In the genomic region with DNA sequence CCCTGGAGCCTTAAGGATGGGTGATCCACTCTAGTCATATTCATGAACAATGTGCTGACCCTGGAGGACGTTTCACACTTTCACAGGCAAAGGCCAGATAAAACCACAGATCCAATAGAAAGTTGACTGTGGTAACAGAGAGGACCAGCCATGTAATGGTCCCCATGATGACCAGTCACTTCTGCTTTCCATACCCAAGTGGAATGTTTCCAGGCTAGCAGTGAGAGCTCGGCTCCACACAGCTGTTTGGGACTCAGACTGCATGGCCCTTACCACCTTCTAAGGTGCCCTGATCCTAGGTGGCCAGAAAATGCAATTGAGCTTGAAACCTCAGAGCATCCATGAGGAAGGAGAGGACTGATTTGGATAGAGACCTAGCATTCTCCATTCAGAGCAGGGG, we compare ENCODE assay signal across 26 mouse cellular contexts. TPM values are rescaled to one million over a fixed set of nuclear protein-coding genes. Genes with fewer than 3 reads are reported as not detected.
DNase-seq lines count a peak whose midpoint lies in the region; ATAC-seq and TF ChIP-seq lines count a peak whose summit lies in the region.
"Had no signal": no experiment of that assay in that cellular context is flagged by ENCODE, and none has a peak within 500 bp of the region (broad histone marks: within the 10 kb centered on the region; RNA-seq: fewer than 3 reads in every experiment).

No protein-coding gene starts in this region.

- no peak; the same call in 1 of the 2 replicates for ATAC-seq in heart, embryonic 14.5 days (ENCODE audit: insufficient number of reproducible peaks, insufficient read depth, low FRiP score, low read depth)
- ATAC-seq: activated CD4-positive, CD25-positive, alpha-beta regulatory T cell, adult 4 months; forebrain, embryonic 15.5 days; intestine, postnatal 0 days had no signal

- H3K27me3 ChIP-seq in heart, embryonic 14.5 days (ENCODE audit: control insufficient read depth, insufficient read depth, low read length) = 0 out of 2 replicates have a peak, but pooled peaks cover 5% of the 10 kb centered on the region

- WGBS in heart, embryonic 14.5 days = 69% methylated on average over 2 of the region's 2 CpGs
- 5% methylated on average over 2 of the region's 2 CpGs for WGBS in macrophage (ENCODE audit: missing documents)

- TF ChIP-seq CTCF in bone marrow macrophage, adult 2 months (IDR thresholded peaks at IDR 0.05; ENCODE audit: low read depth, low read length) = no peak

- H3K4me3 ChIP-seq in heart, embryonic 14.5 days (ENCODE audit: control insufficient read depth in 1 of 2, insufficient read depth in 1 of 2, low read depth in 1 of 2, low read length in 2 of 2) = no peak overlapping the region
- no peak overlapping the region for H3K4me3 ChIP-seq in bone marrow macrophage, adult 2 months (ENCODE audit: insufficient read depth, low read length)
- no peak overlapping the region for H3K4me3 ChIP-seq in macrophage (ENCODE audit: inconsistent target)
- H3K4me3 ChIP-seq: embryonic facial prominence, embryonic 13.5 days; forebrain, embryonic 10.5 days; forebrain, embryonic 15.5 days; lung, embryonic 15.5 days; midbrain, embryonic 12.5 days; neural tube, embryonic 13.5 days had no signal

- no peak overlapping the region for H3K4me2 ChIP-seq in heart, embryonic 14.5 days (ENCODE audit: low read length)
- H3K4me2 ChIP-seq: embryonic facial prominence, embryonic 13.5 days; forebrain, embryonic 15.5 days; hindbrain, embryonic 14.5 days; lung, embryonic 15.5 days; midbrain, embryonic 12.5 days; neural tube, embryonic 13.5 days had no signal

- TF ChIP-seq POLR2A in bone marrow macrophage, adult 2 months (IDR thresholded peaks at IDR 0.05; ENCODE audit: borderline replicate concordance, low read depth, low read length) = no peak

- H3K36me3 ChIP-seq in heart, embryonic 14.5 days (ENCODE audit: control insufficient read depth, insufficient read depth, low read length) = no peaks in the 10 kb centered on the region
- H3K36me3 ChIP-seq in macrophage (ENCODE audit: inconsistent target) = no peaks in the 10 kb centered on the region
- H3K36me3 ChIP-seq: embryonic facial prominence, embryonic 13.5 days; forebrain, embryonic 10.5 days; forebrain, embryonic 15.5 days; lung, embryonic 15.5 days; midbrain, embryonic 12.5 days; neural tube, embryonic 13.5 days had no signal

- intact Hi-C loops in heart, postnatal 36 days (cut with DNase I) = no loop called here

- H3K27ac ChIP-seq in heart, embryonic 14.5 days (replicated peaks in 1 of 2; ENCODE audit: control insufficient read depth in 1 of 2, insufficient read depth in 1 of 2, low read depth in 2 of 2, low read length in 2 of 2) = peak overlapping the region; percentile 50 to 56; a peak in 3 of 4 replicates
- H3K27ac ChIP-seq in bone marrow macrophage, adult 2 months (ENCODE audit: insufficient read depth, low read depth, low read length) = peak overlapping the region; percentile 97
- peak overlapping the region; percentile 100 for H3K27ac ChIP-seq in macrophage
- H3K27ac ChIP-seq: embryonic facial prominence, embryonic 13.5 days; forebrain, embryonic 10.5 days; forebrain, embryonic 15.5 days; hindbrain, embryonic 14.5 days; liver, embryonic 14.5 days; lung, embryonic 15.5 days; midbrain, embryonic 12.5 days; neural tube, embryonic 13.5 days had no signal

- H3K79me2 ChIP-seq in macrophage (ENCODE audit: inconsistent target) = peaks cover 67% of the 10 kb centered on the region

- DNase-seq in heart, postnatal 36 days = no peak
- peak; percentile 71 for DNase-seq in 416B (ENCODE audit: low read depth)
- no peak for DNase-seq in urinary bladder, postnatal 10 days (ENCODE audit: low spot score)
- no peak for DNase-seq in adrenal gland, adult 2 months
- no peak for DNase-seq in ovary, postnatal 10 days (ENCODE audit: low spot score)
- DNase-seq: adrenal gland, adult 8-10 months; cerebellum, adult 11-12 months; cerebellum, adult 9-11 months; gastrocnemius, postnatal 36 days; kidney, adult 9 months; kidney, postnatal 10 days; liver had no signal

- no peaks in the 10 kb centered on the region for H3K9me3 ChIP-seq in heart, embryonic 14.5 days (ENCODE audit: control insufficient read depth, low read length)
- H3K9me3 ChIP-seq: embryonic facial prominence, embryonic 13.5 days; forebrain, embryonic 10.5 days; forebrain, embryonic 15.5 days; lung, embryonic 15.5 days; midbrain, embryonic 12.5 days; neural tube, embryonic 13.5 days had no signal

- no peak overlapping the region for H3K9ac ChIP-seq in heart, embryonic 14.5 days (ENCODE audit: low read length)
- H3K9ac ChIP-seq: embryonic facial prominence, embryonic 13.5 days; forebrain, embryonic 15.5 days; hindbrain, embryonic 14.5 days; liver, embryonic 14.5 days; lung, embryonic 15.5 days; midbrain, embryonic 12.5 days; neural tube, embryonic 13.5 days had no signal

- H3K4me1 ChIP-seq in heart, embryonic 14.5 days (ENCODE audit: control insufficient read depth in 2 of 2, insufficient read depth in 2 of 2, low read length in 2 of 2) = peaks cover 8 to 14% of the 10 kb centered on the region in 2 experiments
- H3K4me1 ChIP-seq in bone marrow macrophage, adult 2 months (ENCODE audit: control insufficient read depth, insufficient read depth, low read length) = peaks cover 82% of the 10 kb centered on the region

RNA-seq across cellular contexts. Expression of gene Arhgap22, which starts 31.1 kb away (rescaled TPM):
- 2.2 and 2.6 TPM in 2 replicates for polyA plus RNA-seq in heart, embryonic 14.5 days (2014; fragmentation: Nextera tagmentation; extraction: Ambion mirVana)
- total RNA-seq in heart, postnatal 36 days (2021) = 1 to 10 TPM; 1.6 to 2.6 TPM
- polyA plus RNA-seq in bone marrow macrophage, adult 2 months (2012; ENCODE audit: insufficient read depth, insufficient read length, missing spikeins) = 39.5 and 39.6 TPM in 2 replicates
- total RNA-seq in macrophage (2018; cell fraction: chromatin; rRNA removed) = 100 to 1,000 TPM in 21 of 26 experiments, 10 to 100 TPM in 5; 39.9 to 474 (median 134) TPM
- 10 to 100 TPM; 12.0 to 97.5 (median 24.2) TPM for total RNA-seq in macrophage (2018; cell fraction: cytosol; rRNA removed)
- total RNA-seq in macrophage (2018; cell fraction: nucleus; rRNA removed) = 100 to 1,000 TPM in 13 of 26 experiments, 10 to 100 TPM in 13; 40.8 to 312 (median 99.3) TPM
- 16.5 to 44.1 TPM (median 21.1 TPM) in 3 replicates for polyA plus RNA-seq in macrophage (2018)
- total RNA-seq in adrenal gland, adult 2 months (2021) = 1 to 10 TPM; 5.5 to 8.9 TPM
- polyA plus RNA-seq in adrenal gland, adult 2 months (2012; rRNA removed) = 7.2 and 9.5 TPM in 2 replicates
- total RNA-seq: hematopoietic stem cell, adult 5-6 weeks had no signal

RNA-seq across cellular contexts. Expression of gene Wdfy4, which starts 59.6 kb away (rescaled TPM):
- polyA plus RNA-seq in heart, embryonic 14.5 days (2014; fragmentation: Nextera tagmentation; extraction: Ambion mirVana) = 0.31 and 0.38 TPM in 2 replicates
- 1 to 10 TPM; 2.1 to 3.1 TPM for total RNA-seq in heart, postnatal 36 days (2021)
- polyA plus RNA-seq in bone marrow macrophage, adult 2 months (2012; ENCODE audit: insufficient read depth, insufficient read length, missing spikeins) = 39.7 and 40.3 TPM in 2 replicates
- total RNA-seq in macrophage (2018; cell fraction: chromatin; rRNA removed) = 100 to 1,000 TPM; 165 to 674 (median 443) TPM
- total RNA-seq in macrophage (2018; cell fraction: cytosol; rRNA removed) = 100 to 1,000 TPM in 13 of 26 experiments, 10 to 100 TPM in 13; 60.1 to 136 (median 97.9) TPM
- 100 to 1,000 TPM in 25 of 26 experiments, 10 to 100 TPM in 1; 95.7 to 366 (median 196) TPM for total RNA-seq in macrophage (2018; cell fraction: nucleus; rRNA removed)
- polyA plus RNA-seq in macrophage (2018) = 58.1 to 98.0 TPM (median 81.9 TPM) in 3 replicates
- 1 to 10 TPM; 2.5 to 4.2 TPM for total RNA-seq in adrenal gland, adult 2 months (2021)
- 1.5 and 2.6 TPM in 2 replicates for polyA plus RNA-seq in adrenal gland, adult 2 months (2012; rRNA removed)

Comparison
In these comparisons a context has a peak if more than half of its experiments do, and no peak if none do; other contexts are left out.
1. RNA of gene Wdfy4, which starts 59.6 kb away (polyA plus RNA-seq): 58.1 to 98.0 TPM in macrophage and 39.7 to 40.3 TPM in bone marrow macrophage, adult 2 months; 1.5 to 2.6 TPM in adrenal gland, adult 2 months and 0.31 to 0.38 TPM in heart, embryonic 14.5 days; every median in the first group is over 10 times any median in the second.
2. Peak in every context shown above with its lines, with median percentiles within 50 percentile points of each other: H3K27ac ChIP-seq.